Mouse (Mus musculus): ENCODE measurements around the gene Gpr157. TPM values are rescaled to one million over a fixed set of nuclear protein-coding genes. Genes with fewer than 3 reads are reported as not detected.

Gpr157 gene
- polyA plus RNA-seq, 1 experiment = 1.2 TPM

- TF ChIP-seq POLR2A (IDR thresholded peaks at IDR 0.05; ENCODE audit: low read depth, low read length) = peak; percentile 66
- TF ChIP-seq CTCF (conservative IDR thresholded peaks at IDR 0.05; ENCODE audit: insufficient read depth, insufficient read length, low read depth, low read length) = no peak
- H3K27ac ChIP-seq (ENCODE audit: insufficient read depth, low read depth, low read length) = peak overlapping the region; percentile 70
- peaks cover 10% of the 10 kb centered on the region; the same call in 1 of the 2 replicates for H3K4me1 ChIP-seq (ENCODE audit: control insufficient read depth, insufficient read depth, low read length)
- no peaks in the 10 kb centered on the region for H3K27me3 ChIP-seq (replicated peaks; ENCODE audit: control insufficient read depth, insufficient read depth, low read length)
- peak; percentile 79 for DNase-seq
- H3K36me3 ChIP-seq (ENCODE audit: control insufficient read depth, insufficient read depth, low read length) = no peaks in the 10 kb centered on the region
- 20% methylated on average over 15 of the region's 15 CpGs for WGBS
- peak overlapping the region; percentile 36; the same call in 1 of the 2 replicates for H3K4me3 ChIP-seq (ENCODE audit: insufficient read depth, low read depth, low read length)
Observed at GRCm38 (mm10) chr4:150120173-150120833, 33.1 kb downstream of the Gpr157 start.

DNA sequence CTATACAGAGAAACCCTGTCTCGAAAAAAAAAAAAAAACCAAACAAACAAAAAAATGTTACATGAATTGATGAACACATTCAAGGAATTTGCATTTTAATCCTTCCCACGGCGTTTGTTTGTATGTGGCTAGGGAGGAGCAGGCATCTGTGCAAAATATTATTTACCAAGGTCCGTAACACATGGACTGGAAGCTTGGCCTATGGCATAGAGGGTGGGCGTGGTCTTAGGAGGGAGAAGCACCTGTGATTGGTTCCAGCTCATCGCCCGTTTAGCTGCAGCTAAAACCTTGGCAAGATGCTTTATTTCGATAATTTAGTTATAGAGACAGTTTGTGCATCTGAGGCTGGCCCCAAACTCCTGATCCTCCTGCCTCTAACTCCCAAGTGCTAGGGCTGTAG, 34.3 kb downstream of the Gpr157 start:
- H3K27me3 ChIP-seq (replicated peaks; ENCODE audit: control insufficient read depth, insufficient read depth, low read length) = no peaks in the 10 kb centered on the region
- no peak overlapping the region for H3K4me3 ChIP-seq (ENCODE audit: insufficient read depth, low read depth, low read length)
- peaks cover 10% of the 10 kb centered on the region; the same call in 1 of the 2 replicates for H3K4me1 ChIP-seq (ENCODE audit: control insufficient read depth, insufficient read depth, low read length)
- WGBS = 59% methylated on average over 8 of the region's 8 CpGs
- peak; percentile 27 for DNase-seq
- H3K36me3 ChIP-seq (ENCODE audit: control insufficient read depth, insufficient read depth, low read length) = no peaks in the 10 kb centered on the region
- TF ChIP-seq POLR2A (IDR thresholded peaks at IDR 0.05; ENCODE audit: low read depth, low read length) = no peak
- TF ChIP-seq CTCF (conservative IDR thresholded peaks at IDR 0.05; ENCODE audit: insufficient read depth, insufficient read length, low read depth, low read length) = no peak
- no peak overlapping the region for H3K27ac ChIP-seq (ENCODE audit: insufficient read depth, low read depth, low read length)

GRCm38 (mm10) chr4:150122476-150122875, 35.3 kb downstream of the Gpr157 start:
- DNase-seq = peak; percentile 48
- TF ChIP-seq POLR2A (IDR thresholded peaks at IDR 0.05; ENCODE audit: low read depth, low read length) (no peak), CTCF (conservative IDR thresholded peaks at IDR 0.05; ENCODE audit: insufficient read depth, insufficient read length, low read depth, low read length) (no peak)
- H3K27ac ChIP-seq (ENCODE audit: insufficient read depth, low read depth, low read length) = no peak overlapping the region
- H3K36me3 ChIP-seq (ENCODE audit: control insufficient read depth, insufficient read depth, low read length) = no peaks in the 10 kb centered on the region
- WGBS = 39% methylated on average over 3 of the region's 3 CpGs
- no peak overlapping the region for H3K4me3 ChIP-seq (ENCODE audit: insufficient read depth, low read depth, low read length)
- peaks cover 10% of the 10 kb centered on the region; the same call in 1 of the 2 replicates for H3K4me1 ChIP-seq (ENCODE audit: control insufficient read depth, insufficient read depth, low read length)
- no peaks in the 10 kb centered on the region for H3K27me3 ChIP-seq (replicated peaks; ENCODE audit: control insufficient read depth, insufficient read depth, low read length)

GRCm38 (mm10) chr4:150126373-150126772, 39.2 kb downstream of the Gpr157 start:
- Histone ChIP-seq H3K27ac (ENCODE audit: insufficient read depth, low read depth, low read length) (no peak overlapping the region), H3K27me3 (replicated peaks; ENCODE audit: control insufficient read depth, insufficient read depth, low read length) (no peaks in the 10 kb centered on the region), H3K4me3 (ENCODE audit: insufficient read depth, low read depth, low read length) (no peak overlapping the region), H3K4me1 (ENCODE audit: control insufficient read depth, insufficient read depth, low read length) (peaks cover 5% of the 10 kb centered on the region; the same call in 1 of the 2 replicates), H3K36me3 (ENCODE audit: control insufficient read depth, insufficient read depth, low read length) (no peaks in the 10 kb centered on the region)
- no peak for TF ChIP-seq CTCF (conservative IDR thresholded peaks at IDR 0.05; ENCODE audit: insufficient read depth, insufficient read length, low read depth, low read length)
- TF ChIP-seq POLR2A (IDR thresholded peaks at IDR 0.05; ENCODE audit: low read depth, low read length) = no peak
- no peak for DNase-seq
- 97% methylated on average over 5 of the region's 5 CpGs for WGBS

- 50% methylated on average over 7 of the region's 7 CpGs for WGBS
- H3K27me3 ChIP-seq (replicated peaks; ENCODE audit: control insufficient read depth, insufficient read depth, low read length) = no peaks in the 10 kb centered on the region
- H3K4me1 ChIP-seq (ENCODE audit: control insufficient read depth, insufficient read depth, low read length) = peaks cover 8% of the 10 kb centered on the region; the same call in 1 of the 2 replicates
- DNase-seq = peak; percentile 74
- H3K36me3 ChIP-seq (ENCODE audit: control insufficient read depth, insufficient read depth, low read length) = no peaks in the 10 kb centered on the region
- H3K27ac ChIP-seq (ENCODE audit: insufficient read depth, low read depth, low read length) = no peak overlapping the region; the same call in 1 of the 2 replicates
- H3K4me3 ChIP-seq (ENCODE audit: insufficient read depth, low read depth, low read length) = no peak overlapping the region
- TF ChIP-seq CTCF (conservative IDR thresholded peaks at IDR 0.05; ENCODE audit: insufficient read depth, insufficient read length, low read depth, low read length) = no peak
- no peak for TF ChIP-seq POLR2A (IDR thresholded peaks at IDR 0.05; ENCODE audit: low read depth, low read length)
Observed at GRCm38 (mm10) chr4:150127894-150128293, 40.7 kb downstream of the Gpr157 start.

DNA sequence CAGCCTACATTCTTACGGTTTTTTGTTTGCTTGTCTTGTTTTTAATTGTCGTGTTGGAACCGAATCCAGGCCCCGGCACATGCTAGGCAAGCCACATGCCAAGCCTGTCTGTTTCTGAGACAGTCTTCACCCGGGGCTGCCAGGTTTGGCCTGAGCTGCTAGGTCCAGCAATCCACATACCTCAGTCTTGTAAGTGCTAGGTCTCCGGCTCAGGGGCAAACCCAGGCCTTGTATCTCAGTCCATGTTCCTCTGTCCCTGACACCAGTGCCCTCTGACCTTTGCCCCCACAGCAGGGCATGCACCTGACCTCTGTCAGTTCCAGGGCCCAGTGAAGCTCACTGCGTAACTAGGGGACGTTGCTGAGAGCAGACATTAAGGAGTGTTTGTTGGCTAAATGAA, 41.4 kb downstream of the Gpr157 start:
- Histone ChIP-seq H3K36me3 (ENCODE audit: control insufficient read depth, insufficient read depth, low read length) (no peaks in the 10 kb centered on the region), H3K4me3 (ENCODE audit: insufficient read depth, low read depth, low read length) (no peak overlapping the region), H3K27me3 (replicated peaks; ENCODE audit: control insufficient read depth, insufficient read depth, low read length) (no peaks in the 10 kb centered on the region), H3K4me1 (ENCODE audit: control insufficient read depth, insufficient read depth, low read length) (peaks cover 8% of the 10 kb centered on the region; the same call in 1 of the 2 replicates), H3K27ac (ENCODE audit: insufficient read depth, low read depth, low read length) (peak overlapping the region; percentile 2; the same call in 1 of the 2 replicates)
- DNase-seq = peak; percentile 73
- TF ChIP-seq CTCF (conservative IDR thresholded peaks at IDR 0.05; ENCODE audit: insufficient read depth, insufficient read length, low read depth, low read length) (no peak), POLR2A (IDR thresholded peaks at IDR 0.05; ENCODE audit: low read depth, low read length) (no peak)
- 63% methylated on average over 8 of the region's 8 CpGs for WGBS

DNA sequence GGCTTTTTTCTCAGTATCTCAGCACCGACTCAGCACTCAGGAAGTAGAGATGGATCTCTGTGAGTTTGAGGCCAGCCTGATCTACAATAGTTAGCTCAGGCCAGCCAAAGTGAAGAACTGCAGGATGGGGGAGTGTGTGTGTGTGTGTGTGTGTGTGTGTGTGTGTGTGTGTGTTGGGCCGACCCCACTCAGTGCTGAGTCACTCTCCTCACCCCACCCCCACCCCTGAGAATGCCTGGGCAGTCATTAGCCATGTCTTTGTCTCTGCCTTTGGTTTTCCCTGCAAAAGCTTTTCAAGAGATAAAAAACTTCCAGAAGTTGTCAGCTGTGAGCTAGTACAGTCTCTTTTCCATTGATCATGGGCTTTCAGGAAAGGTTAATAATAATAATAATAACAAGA, 43.5 kb downstream of the Gpr157 start:
- H3K36me3 ChIP-seq (ENCODE audit: control insufficient read depth, insufficient read depth, low read length) = no peaks in the 10 kb centered on the region
- 32% methylated on average over 2 of the region's 2 CpGs for WGBS
- H3K4me1 ChIP-seq (ENCODE audit: control insufficient read depth, insufficient read depth, low read length) = peaks cover 8% of the 10 kb centered on the region; the same call in 1 of the 2 replicates
- H3K27ac ChIP-seq (ENCODE audit: insufficient read depth, low read depth, low read length) = no peak overlapping the region
- DNase-seq = no peak
- no peak overlapping the region for H3K4me3 ChIP-seq (ENCODE audit: insufficient read depth, low read depth, low read length)
- no peaks in the 10 kb centered on the region for H3K27me3 ChIP-seq (replicated peaks; ENCODE audit: control insufficient read depth, insufficient read depth, low read length)
- TF ChIP-seq CTCF (conservative IDR thresholded peaks at IDR 0.05; ENCODE audit: insufficient read depth, insufficient read length, low read depth, low read length) (no peak), POLR2A (IDR thresholded peaks at IDR 0.05; ENCODE audit: low read depth, low read length) (no peak)
